Mouse (Mus musculus) thymus, adult 2 months (tissue): Measurements from ENCODE around the gene 1110032A03Rik.

ENCODE experiments used
- CTCF ChIP-seq: fragments of 200-500 bp; IDR thresholded peaks from 2 replicates; pipeline ENCODE4 v1.5.1; 2012; ENCODE audit warnings: mild to moderate bottlenecking, control low read depth, low read length, moderate library complexity, borderline replicate concordance; ENCODE audit not compliant: control insufficient read depth, poor library complexity, insufficient read depth; ENCODE audit errors: extremely low read depth
- POLR2A ChIP-seq: fragments of 200-500 bp; IDR thresholded peaks from 2 replicates; pipeline ENCODE4 v1.6.1; 2012; ENCODE audit warnings: mild to moderate bottlenecking, low read length, control low read depth, moderate library complexity; ENCODE audit not compliant: control insufficient read depth, poor library complexity, insufficient read depth; ENCODE audit errors: extremely low read depth

- TF ChIP-seq CTCF = no peak
- TF ChIP-seq POLR2A = no peak
These were observed 25.7 kb upstream of the 1110032A03Rik start for GRCm38 (mm10) chr9:50800985-50801384.
